Mouse (Mus musculus) urinary bladder, postnatal 36 days (tissue): ENCODE results near the gene Klhdc7a.
"Not testable (repeated sequence)": the region's sequence is repeated elsewhere in the genome, so short reads cannot be mapped to it uniquely, and the experiment has no call there.

ENCODE experiments used
- DNase-seq, 2 experiments: peaks; one replicate each; pipeline ENCODE4 v3.0.0; 2022; ENCODE audit warnings: low spot score in 2 of 2, mixed read lengths in 1 of 2

Klhdc7a gene

DNA sequence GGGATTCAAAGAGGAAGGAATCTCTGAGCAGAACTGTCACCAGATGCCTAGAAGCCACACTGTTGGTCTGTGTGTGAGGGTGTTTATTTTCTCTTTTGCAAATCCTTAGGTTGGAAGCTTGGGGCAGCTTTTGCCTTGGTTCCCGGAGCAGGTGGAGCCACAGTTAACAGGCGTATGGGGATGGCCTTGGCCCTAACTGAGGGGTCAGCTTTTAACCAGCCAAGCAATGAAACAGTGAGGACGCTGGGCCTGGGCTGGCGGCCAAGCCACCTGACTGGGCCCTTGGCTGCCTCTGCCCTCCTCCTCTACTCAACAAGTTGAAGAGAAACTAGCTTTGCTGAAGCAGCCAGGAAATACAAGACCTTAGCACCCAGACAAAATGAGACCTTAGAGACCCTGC, at the start of gene Klhdc7a:
Gene Klhdc7a, minus strand, starts transcription at position 105 of the 400 bp plus-strand sequence.
- peak in 1 of 2 experiments; percentile 83 for DNase-seq

DNA sequence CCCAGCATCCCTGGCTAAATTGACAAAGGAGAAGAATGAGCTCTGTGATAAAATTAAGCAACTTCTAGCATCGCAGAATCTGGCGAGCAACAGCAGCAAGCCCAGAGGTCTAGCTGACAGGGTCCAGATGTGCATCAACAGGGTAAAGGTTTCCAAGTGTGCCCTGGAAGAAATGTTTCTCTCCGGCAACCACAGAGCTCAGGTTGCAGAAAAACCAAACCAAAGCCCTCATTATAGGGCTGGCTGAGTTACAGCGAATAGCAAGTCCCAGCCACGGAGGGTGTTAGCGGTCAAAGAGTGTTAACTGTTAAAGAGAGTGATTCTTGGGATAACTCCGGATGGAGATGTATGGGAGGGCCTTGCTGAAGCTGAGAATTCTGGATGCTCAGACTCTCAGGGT, 48.1 kb upstream of the Klhdc7a start:
- no peak for DNase-seq

DNA sequence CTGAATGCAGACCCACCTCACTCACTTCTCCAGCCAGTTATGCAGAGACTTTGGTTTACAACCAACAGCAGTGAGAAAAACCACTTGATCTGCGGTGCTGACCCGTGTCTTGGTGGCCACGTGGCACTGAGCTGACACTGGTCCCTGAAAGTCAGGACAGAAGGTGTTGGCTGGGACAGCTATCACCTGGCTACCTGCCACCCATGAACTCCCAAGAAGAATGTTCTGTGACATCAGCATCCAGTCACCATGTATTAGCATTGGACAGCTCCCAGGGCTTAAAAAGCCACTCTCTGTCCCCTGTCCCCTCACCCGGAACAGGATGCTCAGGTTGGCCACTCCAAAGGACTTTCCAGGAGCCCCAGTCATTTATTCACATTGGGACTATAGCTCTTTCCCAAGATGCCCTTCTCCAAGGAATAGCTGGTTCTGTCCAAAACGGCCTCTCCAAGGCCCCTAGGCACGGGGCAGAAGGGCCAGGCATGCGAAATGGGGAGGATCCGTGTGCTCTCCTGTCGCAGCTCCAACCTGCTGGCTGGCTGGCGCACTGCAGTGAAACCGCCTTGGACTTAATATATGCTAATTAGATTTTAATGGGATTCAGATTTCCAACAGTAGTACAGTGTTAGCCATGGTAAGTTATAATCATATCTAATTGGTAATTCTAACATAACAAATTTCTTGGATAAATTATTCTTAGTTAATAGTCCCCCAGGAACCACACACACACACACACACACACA, 43.1 kb upstream of the Klhdc7a start:
- no peak for DNase-seq

DNA sequence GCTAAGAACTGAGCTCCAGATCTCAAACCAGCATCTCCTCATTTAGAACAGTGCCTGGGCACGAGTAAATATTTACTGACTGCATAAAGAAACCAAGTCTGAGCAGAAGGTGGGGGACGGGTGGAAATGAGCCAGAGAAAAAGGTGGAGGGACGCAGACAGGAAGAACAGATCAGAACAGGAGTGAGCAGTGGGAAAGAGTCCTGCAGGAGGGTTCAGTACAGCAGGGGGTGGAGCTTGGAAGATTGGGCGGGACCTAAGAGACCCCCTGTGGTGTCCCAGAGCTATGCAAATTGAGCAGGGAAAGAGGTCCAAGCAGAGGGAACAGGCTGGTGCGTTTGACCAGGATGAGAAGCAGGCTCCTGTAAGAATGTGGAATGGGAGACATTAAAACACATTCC, 37.1 kb upstream of the Klhdc7a start:
- DNase-seq: peak in 1 of 2 experiments; percentile 24

DNA sequence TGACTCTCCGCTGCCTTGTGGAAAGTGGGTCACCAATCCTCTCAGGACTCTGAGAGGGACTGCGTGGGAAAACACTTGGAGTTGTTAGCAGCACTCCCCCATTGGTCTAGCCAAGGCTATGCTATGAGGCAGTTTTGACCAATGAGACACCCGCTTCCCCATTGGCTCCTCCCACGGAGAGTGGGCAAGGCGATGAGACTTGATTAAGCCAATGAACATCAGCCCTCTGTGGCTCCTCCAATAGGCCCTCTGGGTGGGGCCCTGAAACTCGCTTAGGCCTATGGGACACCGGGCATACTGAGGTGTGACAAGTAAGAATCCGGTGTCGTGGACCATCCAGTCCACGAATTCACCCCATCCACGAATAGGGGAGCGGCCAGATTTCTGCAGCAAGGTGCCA, 36.3 kb upstream of the Klhdc7a start:
- DNase-seq: peak; percentile 32 to 64

DNA sequence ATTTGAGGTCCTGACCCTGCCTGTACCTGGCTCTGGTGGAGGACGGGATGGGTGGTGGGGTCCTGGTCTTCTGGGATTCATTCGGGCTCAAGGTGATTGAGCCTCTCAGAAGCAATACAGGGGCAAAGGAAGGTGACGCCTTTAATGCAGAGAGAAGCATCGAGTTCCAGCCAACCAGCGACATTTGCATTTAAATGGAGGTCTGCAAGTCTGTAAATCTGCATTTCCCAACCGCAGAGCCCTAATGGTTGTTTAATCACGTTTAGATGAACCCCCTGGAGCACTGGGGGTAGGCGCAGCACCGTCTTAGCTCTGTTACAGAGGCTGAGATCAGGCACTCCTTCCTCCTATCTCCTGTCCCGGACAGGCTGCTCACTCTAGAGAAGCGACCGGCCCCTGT, 34.2 kb upstream of the Klhdc7a start:
- no peak for DNase-seq

DNA sequence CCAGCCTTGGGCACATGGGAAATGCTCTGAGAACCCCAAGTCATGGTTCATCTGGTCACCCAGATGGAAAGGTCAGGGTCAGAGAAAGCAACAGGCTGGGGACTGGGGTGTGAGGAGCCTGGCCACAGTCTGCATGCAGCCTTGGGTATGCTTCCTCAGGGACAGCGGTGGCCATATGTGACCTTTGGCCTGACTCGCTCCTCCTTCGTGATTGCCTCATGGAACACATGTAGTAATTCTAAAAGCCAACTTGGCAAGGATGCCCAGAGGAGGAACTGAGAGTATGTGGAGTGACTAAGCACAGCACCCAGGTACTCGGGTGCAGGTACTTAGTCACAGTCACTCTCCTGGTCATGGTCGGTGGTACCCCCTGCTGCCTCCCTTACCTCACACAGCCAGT, 33.1 kb upstream of the Klhdc7a start:
- peak in 1 of 2 experiments; percentile 49 for DNase-seq

DNA sequence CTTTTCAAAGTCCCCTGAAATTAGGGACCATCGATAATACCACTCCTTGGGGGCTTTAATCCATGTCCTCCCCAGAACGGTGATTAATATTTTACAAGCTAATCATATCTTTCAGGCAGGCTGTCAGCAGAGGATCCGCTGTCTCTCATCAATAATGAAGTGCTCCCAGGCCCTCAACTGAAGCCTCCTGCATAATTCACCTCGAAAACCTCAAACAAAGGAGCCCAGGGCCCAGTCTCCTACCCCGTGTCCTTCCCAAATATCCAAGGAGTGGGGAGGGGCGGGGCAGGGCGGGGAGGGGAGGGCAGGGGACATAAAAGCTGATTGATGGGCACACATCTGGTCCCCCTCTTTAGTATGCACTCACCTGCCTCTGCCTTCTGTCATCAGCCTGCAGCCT, 31.2 kb upstream of the Klhdc7a start:
- no peak for DNase-seq

DNA sequence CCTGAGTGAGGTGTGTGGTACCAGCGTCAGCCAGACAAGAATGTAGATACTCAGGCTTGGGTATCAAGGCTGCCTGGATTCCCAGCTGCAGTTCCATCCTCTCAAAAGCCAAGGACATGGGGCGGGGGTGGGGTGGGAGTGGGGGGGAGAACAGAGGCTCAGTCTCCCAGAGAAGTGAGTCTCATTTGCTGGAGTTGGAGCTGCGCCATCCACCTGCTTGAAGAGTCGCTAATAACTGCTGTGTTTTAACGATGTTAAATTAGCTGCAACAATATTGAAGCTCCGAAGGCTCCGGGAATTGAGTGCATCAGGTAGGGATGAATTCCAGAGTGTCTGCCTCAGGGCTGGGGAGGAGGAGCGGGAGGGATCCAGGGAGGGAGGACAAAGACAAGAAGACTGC, 27.8 kb upstream of the Klhdc7a start:
- DNase-seq: no peak

DNA sequence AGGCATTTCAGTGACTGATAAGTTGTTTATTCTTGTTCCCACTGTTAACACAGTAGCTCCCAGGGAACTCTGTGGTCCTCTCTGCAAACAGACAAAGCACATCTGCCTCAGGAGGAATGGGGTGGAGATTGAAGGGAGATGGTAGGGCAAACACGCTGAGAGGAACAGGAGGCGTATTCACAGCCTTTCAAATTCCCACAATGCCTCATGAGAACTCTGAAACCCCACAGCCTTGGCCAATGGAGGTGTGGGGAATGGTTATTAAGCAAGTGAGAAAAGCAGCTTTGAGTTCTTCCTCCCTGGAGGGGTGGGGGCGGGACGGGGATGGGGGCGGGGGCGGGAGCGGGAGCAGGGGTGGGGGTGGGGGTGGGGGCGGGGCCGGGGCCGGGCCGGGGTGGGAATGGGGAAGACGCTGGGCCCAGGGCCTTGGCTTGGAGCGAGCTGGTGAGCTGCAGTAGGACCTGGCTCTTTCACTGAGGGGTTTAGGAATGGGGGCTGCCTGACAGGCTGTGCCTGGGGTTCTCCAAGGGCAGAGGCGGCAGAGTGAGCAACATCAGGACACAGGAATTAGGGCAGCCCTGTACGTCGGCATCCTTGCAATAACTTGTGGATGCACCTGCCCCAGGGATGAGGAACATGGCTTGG, 25.4 kb upstream of the Klhdc7a start:
- DNase-seq: no peak

DNA sequence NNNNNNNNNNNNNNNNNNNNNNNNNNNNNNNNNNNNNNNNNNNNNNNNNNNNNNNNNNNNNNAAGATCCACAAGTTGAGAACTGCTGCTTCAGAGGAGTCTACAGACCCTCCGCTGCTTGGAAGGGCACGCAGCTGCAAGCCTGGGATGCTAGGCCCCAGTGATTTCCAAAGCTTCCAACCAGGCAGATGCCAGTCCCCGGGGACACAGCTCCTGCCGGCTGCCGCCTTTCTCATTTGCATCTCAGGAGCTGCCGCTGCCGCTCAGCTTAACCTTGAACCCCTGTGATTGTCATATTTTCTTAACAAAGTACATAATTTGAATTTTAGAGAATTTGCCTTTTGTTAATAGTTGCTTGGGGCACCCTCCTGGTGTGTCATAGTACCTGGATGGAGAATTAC, 19.1 kb upstream of the Klhdc7a start:
- no peak for DNase-seq

DNA sequence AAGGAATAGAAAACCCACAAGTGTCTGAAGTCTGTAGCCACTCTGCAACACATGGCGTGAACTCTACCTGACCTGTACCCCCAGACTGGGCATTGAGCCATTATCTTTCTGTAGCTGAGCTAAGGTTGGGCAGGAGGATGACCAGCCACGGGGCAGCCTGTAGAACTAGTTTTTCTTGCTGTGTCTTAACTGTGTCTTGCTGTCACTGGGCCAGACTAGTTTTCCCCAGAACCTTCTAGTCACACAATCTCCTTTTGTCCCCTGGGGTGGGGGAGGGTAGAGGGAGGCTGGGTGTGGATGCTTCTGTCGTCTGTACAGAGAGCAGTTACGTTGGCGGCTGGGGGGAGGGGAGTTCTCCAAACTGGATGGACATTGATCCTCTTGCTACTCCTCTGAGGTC, 10.9 kb upstream of the Klhdc7a start:
- DNase-seq: peak; percentile 79 to 85

DNA sequence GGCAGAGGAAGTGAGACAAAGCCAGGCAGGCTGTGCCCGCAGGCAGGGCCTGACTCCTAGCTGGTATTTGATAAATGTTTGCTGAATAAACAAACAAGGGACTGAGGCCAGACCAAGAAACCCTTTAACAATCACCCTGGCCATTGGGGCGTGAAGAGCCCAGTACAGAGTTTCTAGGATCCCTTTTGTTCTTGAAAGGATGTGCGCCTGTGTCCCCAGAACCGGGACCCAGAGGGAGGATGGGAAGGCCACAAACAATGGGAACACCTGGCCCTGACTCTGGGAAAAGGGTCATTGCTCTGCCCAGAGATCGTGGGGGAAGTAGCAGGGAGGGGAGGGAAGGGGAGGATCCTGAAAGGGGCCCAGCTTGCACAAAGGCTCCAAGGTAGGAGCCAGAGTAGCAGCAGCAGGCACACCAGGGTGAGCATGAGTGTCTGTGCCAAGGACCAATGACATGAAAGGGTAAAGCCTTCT, 9.5 kb upstream of the Klhdc7a start:
- peak in 1 of 2 experiments; percentile 39 for DNase-seq

DNA sequence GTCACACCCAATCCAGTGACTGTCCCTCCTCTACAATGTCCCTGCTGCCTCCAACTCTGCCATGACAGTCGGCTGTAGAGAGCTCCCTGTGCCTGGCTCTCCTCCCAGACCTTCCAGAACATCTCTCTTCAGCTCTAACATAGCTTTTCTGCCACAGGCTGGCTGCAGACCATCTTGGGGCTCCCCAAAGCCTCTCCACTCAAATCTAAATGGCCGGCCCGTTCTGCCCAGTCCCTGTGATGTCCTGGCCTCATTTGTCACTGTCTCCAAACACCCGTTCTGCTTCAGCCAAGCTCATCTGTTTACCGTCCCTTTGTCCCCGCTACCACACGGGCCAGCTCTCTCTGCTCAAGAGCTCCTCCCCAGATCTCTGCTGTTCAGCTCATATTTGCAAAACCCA, 6.7 kb upstream of the Klhdc7a start:
- DNase-seq: no peak

DNA sequence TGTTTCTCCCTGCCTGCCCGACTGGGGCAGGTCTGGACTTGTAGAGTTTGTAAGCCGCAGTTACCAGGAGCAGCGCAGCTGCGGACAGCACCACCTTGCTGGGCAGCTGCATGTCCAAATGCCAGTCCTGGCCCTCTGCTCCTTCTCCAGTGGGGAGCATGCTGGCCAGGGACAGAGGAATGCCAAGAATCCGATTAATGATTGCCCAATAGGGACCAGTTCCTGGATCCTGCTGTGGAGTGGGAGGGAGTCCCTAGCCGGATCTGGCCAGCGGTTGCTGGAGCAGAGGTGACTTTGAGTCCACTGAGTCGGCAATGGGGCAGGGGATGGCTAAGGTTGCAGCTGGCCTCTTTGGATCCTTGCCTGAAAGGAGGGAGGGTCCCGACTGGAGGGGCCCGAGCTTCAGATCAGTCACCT, 343 bp downstream of the Klhdc7a start:
- DNase-seq: peak; percentile 49 to 72

DNA sequence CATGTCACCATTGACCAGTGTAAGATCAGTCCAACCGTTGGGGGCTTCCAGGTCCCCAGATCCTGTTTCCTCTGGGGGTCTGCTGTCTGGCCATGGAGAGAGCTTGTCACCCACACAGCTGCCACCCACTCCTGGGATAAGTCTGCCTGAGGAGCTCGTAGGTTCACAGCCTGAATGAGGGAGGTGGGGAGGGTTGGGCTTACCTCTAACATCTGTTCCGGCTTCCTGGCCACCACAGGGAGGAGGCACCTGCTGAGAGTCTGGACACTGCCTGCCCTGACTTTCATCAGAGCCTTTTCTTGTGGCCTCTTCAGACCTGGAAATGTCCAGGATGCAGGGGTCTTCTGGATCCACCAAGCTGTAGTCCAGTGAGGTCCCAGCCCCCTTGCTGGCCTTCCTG, 845 bp downstream of the Klhdc7a start:
- peak in 1 of 2 experiments; percentile 42 for DNase-seq

DNA sequence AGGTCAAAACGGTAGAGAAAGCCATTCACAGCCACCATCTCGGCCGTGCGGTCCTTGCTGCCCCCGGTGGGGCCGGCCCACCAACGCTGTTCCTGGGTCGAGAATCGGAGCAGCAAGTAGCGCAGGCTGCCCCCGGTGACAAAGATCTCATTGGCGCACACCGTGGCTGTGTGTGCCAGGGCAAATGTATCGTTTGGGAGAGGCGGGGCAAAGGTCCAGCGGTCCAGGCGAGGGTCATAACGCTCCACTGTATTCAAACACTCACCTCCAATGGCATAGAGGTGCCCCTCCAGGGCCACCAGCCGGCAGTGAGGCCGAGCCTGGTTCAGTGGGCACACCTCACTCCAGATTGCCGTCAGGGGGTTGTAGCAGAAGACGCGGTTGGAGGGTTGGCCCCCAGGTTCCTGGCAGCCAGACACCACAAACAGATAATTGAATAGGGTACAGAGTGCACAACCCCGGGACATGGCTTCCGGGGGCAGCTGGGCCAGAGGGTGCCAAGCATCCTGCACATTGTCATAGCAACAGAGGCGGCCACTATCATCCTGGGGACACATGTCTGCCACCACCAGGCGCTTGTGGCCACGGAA, 2.1 kb downstream of the Klhdc7a start:
- DNase-seq: no peak

DNA sequence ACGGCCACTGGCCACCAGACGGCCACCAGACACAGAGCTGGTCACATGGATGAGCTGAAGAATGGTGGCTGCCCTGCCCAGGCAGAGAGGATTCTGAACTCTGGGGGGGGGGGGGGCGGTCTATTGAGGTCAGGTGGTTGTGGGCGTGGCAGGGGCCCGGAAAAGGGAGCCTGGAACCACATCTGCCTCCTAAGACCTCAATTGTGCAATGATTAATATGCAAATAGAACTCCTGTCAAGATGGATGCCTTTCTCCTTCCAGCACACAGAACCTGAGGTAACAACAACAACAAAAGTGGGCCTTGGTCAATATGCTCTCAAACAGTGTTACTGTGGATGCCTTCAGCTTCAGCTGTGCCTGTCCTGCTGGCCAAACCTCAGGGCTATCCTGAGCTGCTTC, 3.4 kb downstream of the Klhdc7a start:
- DNase-seq: no peak

DNA sequence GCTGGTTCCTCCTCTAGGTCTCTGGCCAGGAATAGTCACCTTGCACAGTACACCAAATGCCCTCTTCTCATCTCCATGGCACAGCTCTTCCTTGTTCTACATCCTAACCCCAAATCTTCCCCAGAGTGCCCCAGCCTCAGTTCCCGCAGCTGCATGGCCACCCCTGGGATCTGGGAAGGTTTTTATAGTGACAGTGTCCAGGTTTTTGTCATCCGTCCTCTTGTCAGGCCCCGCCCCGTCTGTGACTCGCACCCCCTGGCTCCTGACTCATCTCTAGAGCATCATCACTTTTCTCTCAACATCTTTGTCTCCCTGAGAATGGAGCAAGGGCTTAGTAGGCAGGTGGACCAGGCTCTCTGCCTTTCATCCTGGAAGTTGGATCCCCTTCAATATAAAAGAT, 3.9 kb downstream of the Klhdc7a start:
- DNase-seq: no peak

DNA sequence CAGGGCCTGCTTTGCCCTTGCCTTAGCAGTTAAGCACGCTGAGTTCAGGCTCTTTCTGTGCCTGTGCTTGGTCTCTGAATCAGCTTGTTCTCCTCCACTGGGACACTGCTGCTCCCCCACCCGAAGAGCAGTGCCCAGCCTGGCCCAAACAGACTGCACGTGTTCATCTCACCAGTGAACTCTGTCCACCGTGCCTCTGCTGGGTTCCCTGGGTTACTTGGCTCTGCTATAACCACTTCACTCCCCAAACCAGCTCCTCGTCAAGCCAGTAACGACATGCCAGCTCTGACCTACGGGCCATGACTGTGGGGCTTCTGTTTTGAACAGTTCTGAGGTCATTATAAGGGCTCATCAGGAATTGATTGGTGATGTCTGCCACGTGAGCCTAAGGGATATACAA, 4.8 kb downstream of the Klhdc7a start:
- DNase-seq: peak in 1 of 2 experiments; percentile 81

DNA sequence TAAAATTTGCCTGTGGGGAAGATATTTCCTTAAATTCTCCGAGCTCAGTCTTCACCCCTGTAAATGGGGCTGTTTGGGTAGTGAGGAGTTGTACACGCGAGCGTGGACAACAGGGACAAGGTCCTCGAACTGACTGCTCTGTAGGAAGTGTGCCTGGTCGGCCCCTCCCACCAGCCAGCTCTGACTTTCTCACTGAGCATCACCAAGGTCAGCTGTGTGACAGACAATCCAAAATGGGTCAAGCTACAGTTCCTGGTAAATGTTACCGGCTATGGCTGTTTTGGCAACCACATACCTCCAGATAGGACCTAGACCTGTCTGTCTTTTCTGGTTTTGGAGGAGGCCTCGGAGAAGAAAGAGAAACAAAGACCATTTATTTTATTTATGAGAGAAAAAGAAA, 6.0 kb downstream of the Klhdc7a start:
- DNase-seq: no peak

DNA sequence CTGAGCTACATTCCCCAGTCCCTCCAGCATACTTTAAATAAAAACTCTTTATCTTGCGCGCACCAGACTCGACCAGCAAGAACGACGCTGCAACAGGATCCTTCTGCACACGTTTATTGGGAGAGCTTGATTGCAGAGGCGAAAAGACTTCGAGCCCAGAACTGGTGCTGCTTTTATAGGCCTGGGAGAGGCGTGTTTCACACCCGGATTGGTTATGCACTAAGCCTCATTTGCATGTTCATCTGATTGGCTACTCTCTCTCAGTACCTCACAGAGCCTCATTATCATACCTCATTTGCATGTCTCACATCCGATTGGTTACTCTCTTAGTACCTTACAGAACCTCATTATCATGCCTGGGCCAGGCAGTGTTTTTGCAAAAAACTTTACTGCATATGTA, 6.5 kb downstream of the Klhdc7a start:
- not testable (repeated sequence) for DNase-seq

DNA sequence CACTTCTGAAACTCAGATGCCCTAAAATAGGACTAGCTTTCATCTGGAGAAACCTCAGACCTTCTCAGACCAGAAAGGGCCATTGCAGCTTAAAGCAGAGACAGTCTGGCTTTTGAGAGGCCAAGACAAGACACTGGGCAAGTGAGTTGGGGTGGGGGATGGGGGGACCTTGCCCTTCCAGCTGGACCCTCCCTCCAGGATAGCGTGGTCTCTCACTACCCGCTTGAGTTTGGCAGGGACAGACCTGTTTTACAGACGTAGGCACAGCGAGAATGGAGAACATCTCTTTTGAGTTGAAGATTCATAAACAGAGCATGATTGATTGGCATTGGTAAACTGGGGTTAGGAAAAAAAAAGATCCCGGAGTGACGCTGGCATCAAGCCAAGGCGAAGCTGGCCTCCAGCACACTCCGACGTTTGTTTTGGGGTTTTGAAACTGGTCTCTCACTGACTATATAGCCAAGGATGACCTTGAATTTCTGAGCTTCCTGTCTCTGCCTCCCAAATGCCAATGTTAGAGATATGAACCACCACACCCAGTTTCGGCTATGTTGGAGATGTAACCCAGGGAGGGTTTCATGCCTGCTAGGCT, 7.0 kb downstream of the Klhdc7a start:
- DNase-seq: no peak
